Mouse (Mus musculus) cerebellum, adult 9-11 months (tissue): ENCODE data around the gene Sox8.

Source experiments
- DNase-seq: peaks from one replicate; pipeline ENCODE4 v3.0.0; 2022

The Sox8 gene

DNA sequence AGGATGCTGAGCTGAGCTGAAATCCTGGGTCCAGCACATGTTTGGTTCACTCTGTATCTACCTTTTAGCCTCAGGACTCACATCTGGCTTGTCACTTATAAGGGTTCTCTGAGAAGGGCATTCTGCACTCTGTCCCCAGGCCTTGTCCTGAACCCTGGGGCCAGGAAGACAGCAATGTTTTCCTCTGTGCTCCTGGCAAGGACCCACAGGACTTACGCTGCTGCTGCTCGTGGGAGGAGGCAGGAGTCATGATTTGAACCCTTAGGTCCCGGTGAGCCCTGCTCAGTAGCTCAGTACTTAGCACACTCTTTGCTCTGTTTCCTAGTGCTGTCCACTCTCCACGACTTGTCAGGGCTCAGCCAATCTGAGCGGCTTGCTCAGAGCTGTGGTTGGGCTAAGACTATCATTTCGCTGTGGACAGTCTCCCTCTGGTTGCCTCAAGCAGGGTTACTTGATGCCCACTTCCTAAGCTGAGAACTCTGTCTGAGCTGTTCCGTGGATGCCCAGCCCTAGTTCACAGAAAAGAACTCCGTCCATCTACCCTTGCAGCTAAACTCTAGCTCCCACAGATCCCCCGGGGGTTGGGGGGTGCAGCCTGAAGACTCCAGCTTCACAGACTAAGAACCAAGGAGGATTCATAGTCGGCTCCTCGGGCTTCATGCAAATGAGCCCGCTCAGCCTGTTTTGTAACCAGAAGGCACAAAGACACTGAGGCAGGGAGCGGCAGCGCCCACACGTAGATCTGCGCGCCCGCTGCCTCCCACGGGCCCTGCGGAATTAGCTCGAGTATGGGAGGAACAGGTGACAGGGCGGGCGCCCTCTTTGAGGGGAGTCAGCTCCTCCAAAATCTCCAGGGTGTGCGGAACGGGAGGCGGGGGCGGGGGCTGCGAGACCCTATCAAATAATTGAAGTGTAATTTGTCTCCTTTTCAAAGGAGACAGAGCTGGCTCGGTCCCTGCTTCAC, 14.5 kb downstream of the Sox8 start:
- no peak for DNase-seq

DNA sequence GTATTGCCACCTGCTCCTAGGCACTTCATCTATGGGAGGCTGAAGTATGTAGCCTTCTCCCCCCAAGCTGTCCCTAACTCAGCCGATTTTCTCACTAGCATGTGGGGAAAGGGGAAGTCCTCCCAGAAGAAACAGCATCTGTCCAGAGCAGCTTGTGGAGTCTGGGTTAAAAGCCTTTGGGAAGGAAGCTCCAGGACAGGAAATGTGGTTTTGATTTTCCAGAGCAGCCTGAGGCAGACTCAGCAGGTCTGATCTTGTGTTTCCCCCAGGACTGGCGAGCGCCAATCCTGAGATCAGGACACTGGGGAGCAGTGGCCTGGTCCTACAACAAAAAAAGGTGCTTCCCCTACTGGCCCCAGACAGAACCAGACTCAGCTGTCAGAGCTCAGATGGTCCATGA, 15.3 kb downstream of the Sox8 start:
- no peak for DNase-seq

DNA sequence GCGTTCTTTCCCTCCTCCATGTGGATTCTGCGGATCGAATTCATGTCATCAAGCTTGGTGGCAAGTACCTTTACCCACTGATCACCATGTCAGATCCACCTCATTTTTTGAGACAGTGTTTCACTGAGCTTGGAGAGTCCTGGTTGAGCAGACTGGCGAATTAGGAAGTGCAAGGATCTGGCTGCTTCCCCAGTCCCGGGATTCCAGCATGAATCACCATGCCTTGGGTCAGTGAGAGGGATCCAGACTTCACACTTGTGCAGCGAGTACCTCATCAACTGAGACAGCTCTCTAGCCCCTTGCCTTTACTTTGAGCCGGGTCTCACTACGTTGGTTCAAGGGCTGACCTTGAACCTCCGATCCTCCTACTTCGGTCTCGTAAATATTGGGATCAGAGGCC, 19.2 kb downstream of the Sox8 start:
- DNase-seq: no peak

DNA sequence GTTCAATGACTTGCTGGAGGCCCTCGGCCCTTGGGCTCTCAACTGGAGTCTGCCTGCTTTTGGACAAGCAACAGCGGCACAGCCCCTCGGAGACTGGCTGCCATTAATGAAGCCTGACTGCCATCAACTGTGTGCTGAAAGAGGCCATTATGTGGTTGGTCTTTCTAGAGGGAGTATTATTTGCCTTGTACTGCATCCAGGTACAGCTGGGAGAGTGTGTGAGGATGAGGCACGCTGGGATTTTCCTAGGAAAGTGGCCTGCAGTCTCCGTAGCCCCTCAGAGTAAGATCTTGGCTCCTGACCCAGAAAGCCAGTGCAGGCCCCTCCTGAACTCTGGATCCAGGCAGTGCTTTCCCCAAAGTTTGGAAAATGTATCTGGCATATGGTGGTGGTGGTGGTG, 20.5 kb downstream of the Sox8 start:
- no peak for DNase-seq

DNA sequence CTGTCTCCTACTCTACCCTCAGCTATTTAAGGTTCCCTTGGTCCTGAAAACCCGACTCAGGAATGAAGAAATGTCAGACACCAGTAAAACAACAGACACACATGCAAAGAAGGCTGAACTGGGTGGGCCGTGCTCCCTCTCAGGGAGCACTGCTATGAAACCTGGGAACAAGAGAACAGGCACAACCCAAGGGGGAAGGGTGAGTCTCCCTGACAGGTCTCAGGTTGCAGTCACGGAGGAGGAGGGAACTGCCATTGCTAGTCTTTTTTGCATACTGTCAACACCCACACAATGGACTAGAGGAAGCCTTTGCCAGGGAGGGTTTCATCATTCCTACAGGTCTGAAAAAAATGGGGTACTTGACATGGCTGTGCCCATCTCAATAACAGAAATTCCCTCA, 23.5 kb downstream of the Sox8 start:
- no peak for DNase-seq

DNA sequence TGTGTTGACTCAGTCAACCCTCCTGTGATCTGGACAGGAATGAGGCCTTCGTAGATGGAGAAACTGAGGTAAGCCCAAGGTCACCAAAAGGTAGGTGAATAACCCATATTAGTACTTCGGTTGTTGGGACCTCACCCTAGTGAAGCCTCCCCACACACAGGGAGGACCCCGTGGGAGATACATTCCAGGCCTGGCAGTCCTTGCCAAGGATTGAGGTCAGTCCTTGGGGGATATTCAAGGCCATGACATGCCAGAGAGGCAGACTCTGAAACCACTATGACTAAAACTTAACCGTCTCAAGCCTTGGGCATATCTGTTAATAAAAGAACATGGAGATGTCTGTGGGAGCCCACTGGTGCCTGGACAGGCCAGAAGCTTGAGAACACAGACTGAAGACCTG, 28.7 kb downstream of the Sox8 start:
- no peak for DNase-seq

DNA sequence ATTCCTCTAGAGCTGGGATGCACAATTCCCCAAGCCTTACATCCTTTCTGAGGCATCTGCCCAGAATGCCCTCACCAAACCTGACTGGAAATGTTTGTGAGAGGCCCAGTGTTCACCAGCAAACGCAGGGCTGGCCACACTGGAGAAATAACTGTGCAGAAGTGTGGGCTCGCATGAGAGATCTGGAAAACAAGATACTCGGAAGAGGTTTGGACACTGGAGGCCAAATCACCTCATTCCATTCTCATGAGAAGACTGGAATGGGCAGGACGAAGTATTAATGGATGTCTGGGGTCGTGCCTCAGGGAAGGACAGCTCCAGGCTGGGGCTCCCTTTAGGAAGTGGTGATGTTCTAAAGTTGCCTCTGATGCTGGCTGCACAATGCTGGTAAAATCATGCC, 29.8 kb downstream of the Sox8 start:
- DNase-seq: no peak

DNA sequence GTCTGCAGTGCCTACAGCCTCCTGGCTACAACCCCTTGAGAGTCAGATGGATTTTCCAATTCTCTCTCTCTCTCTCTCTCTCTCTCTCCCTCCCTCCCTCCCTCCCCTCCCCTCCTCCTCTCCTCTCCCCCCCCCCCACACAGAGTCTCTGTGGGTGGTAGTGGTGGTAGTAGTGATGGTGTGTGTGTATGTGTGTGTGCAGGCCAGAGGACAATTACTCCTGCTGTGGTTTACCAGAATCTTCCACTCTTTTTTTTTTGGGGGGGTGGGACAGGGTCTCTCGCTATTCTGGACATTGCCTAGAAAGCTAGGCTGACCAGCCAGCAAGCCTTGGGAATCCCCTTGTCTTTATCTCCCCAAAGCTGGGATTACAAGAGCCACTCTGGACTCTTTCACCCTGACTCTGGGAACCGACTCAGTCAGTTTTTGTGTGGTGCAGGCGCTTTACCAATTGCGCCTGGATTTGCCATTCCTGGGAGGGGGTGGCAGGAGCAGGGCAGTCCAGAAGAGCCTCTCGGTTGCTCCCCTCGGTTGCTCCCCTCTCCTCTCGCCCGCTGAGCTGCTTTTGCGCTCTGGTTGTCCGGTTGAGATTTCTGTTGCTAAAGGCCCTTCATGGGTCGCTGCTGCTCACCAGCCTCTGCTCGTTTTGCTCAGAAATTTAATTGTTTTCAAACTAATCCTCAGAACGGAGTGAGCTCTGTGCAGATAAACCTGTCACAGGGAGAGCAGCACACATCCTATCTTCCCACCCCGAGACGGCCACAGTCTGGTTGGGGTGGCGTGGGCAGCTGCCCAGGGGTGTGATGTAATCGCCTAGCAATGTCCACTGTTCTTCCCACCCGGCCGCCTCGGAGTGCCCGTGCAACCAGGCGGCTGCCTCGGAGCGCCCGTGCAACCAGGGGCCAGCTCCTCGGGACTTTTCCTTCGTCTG, 31.3 kb downstream of the Sox8 start:
- no peak for DNase-seq

DNA sequence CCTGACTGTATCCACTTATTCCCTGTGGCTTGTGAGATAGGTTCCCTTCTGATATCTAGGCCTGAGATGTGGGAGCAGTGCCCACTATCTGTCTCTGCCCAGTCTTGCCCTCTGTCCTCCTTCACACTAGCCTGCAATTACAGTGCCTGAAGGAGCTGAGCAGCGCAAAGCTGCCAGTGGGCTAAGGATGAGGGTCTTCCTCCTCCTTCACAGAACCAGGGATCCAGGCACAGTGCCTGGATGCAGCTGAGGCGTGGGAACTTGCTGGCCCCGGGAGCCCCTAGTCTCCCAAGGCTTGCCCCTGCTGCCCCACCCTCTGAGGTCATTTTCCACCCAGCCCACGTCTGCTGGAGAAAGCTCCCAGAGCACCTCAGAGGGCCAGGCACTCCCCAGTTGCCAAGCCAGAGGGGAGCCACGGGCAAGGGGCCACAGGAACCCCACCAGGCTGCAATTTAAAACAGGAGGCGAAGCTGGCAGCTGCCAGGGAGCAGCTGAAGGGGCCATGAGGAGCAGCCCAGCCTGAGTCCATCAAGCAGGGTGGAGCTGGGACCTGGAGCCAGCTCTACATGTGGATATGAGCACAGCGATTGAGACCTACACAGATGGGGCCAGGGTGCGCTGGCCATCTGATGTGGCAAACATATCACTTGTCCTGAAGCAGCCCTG, 40.0 kb downstream of the Sox8 start:
- DNase-seq: no peak

DNA sequence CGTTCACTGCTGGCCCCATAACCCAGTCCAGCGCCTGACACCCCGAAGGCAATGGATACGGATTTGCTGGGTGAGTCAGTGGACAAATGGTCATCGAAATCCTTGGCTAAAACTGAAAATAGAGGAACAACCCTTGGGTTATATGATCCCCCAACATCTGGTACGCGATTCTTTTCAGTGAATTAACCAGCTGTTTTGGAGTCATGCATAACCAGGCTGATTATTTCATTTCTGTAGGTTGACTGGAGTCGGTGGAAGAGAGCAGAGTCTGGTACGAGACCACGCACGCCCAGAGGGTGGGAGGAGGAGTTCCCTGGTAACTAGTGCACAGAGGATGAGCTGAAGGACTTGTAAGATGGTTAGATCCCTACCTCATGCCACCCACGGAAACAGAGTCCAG, 48.4 kb downstream of the Sox8 start:
- no peak for DNase-seq

DNA sequence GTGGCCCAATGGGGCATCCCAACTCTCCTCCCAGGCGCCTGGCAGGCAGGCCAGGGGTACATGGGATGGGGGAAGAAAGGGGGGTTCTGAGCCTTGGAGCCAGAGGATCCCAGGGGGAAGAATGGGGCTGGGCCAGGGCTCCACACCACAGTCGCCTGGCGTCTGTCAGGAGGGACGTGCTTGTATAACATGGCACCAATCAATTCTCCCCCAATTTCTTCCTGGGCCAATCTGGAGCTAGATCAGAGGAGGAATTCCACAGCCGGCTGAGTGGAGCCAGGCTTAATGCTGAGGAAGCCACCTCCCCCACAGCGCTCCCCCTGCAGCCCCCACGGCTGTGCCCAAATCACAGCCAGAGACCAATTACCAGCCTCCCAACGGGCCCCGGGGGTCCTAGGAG, 50.0 kb downstream of the Sox8 start:
- no peak for DNase-seq

DNA sequence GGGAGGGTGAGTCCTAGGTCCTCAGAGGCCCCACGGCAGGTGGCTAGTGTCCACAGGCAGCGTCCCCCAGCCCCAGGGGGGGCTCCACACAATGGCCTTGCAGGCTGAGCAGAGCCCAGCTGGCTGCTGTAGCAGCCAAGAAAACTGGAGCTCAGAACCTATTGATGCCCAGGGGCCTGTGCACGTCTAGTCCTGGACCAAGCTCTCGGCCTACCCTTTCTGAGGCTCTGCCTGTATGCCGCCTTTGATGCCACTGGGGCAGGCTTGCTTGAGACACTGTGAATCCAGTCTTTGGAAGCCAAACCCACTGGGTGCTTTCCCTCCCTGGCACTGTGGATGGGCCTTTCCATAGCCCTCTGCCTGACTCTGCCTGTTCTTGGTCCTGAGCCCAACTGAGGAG, 51.0 kb downstream of the Sox8 start:
- DNase-seq: peak; percentile 27

DNA sequence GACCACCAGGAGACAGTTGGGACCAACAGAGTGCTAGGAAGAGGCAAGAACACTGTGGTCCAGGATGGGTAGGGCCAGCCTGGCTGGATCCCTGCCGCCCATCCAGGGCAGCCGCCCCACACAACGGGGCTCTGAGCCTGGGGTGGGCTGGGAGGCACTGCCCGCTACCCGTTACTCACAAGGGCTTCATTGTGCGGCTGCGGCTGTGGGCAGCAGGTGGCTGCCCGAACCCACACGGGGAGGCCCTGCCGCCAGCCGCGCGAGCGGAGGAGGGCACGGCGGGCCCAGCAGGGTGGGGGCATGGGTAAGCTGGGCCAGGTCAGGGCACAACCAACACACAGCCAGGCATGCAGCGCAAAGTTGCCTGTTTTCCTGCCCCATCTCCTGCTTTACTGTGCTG, 52.3 kb downstream of the Sox8 start:
- DNase-seq: peak; percentile 46

DNA sequence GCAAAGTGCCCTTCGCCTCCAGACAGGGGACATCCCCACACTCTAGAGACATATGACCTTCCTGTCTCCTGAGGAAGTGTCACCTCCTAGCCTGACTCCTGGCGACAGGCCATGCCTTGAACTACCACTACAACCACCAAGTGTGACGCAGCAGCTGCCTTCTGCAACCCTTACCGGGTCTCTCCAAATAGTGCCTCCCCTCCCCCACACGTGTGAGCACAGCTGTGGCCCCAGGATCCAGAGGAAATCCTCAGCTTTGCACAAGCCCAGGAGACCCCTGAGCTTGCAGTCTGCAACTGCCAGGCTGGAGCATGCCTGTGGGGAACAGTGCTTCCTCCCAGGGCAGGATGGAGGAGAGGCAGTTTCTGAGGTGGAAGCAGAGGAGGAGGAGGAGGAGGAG, 54.2 kb downstream of the Sox8 start:
- DNase-seq: no peak
